In genomic region chr9:57163137-57163536, GRCm38 (mm10) we compare ENCODE assay signal across 1 mouse cellular context.
TF ChIP-seq lines count a peak whose summit lies in the region.

No protein-coding gene starts in this region.

TF ChIP-seq in MEL, 35 proteins besides CTCF, POLR2A, EP300 and RAD21 (continued from another document):
- no peak for TF ChIP-seq TAL1 (IDR thresholded peaks at IDR 0.05; ENCODE audit: low read length)
- TF ChIP-seq MXI1 (IDR thresholded peaks at IDR 0.05; ENCODE audit: low read depth, low read length): no peak
- no peak for TF ChIP-seq KAT2A (conservative IDR thresholded peaks at IDR 0.05; ENCODE audit: low read depth, low read length)
- TF ChIP-seq ZC3H11A (IDR thresholded peaks at IDR 0.05; ENCODE audit: low read depth, low read length): no peak
- TF ChIP-seq MAFK (IDR thresholded peaks at IDR 0.05; ENCODE audit: borderline replicate concordance, low read depth, low read length): no peak
- TF ChIP-seq ZNF384 (IDR thresholded peaks at IDR 0.05; ENCODE audit: low read depth, low read length): no peak
- TF ChIP-seq GABPA (IDR thresholded peaks at IDR 0.05; ENCODE audit: low read depth, low read length): no peak
